Mouse (Mus musculus) lung, adult 10 weeks (tissue): ENCODE results near the gene Tbr1. TPM values are rescaled to one million over a fixed set of nuclear protein-coding genes. Genes with fewer than 3 reads are reported as not detected.

Experiments
- polyA plus RNA-seq: library from polyadenylated mRNA; stranded (reverse); fragments of 350-450 nt; fragmentation: Illumina TruSeq; extraction: RNeasy Lipid Tissue Mini Kit (QIAGEN cat#74804); gene quantifications from one replicate; pipeline ENCODE4 v1.2.3, GENCODE M21; 2014; ENCODE audit warnings: low read depth, low replicate concordance; ENCODE audit not compliant: insufficient read depth

Gene Tbr1
- polyA plus RNA-seq, result not detected

DNA sequence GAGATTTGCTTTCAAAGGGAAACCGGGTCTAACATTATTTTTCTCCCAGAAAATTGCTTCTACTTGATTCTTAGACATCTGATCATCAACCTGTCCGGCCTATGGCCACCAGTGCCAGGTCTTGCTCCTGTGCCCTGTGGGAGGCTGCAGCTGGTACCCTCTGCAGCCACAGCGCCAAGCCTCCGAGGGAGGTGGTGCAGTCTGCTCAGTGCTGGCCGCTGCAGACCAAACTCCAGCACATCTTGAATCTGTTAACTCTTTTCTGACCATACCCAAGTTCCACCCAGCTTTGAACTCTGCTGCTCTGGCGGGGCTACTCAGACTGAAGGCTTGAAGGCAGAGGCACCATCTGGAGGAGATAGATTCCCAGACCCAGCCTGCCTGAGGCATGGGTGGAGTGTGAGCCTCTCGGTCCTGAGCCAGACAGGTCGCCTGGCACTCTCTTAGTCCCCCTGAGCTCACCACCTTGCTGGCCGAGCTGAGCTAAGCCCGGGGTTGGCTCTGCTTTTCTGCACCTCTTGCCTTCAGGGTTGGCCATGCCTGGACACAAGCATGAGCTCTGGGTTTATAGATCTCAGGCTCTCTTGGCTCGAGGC lies at the start of gene Tbr1:
Gene Tbr1, plus strand, starts transcription at position 275 of the 596 bp plus-strand sequence.

Other genes with a start within 250 kb of the Tbr1 start
- 13.6 TPM for gene Tank, start 224.3 kb upstream of the Tbr1 start, polyA plus RNA-seq
- gene Psmd14, start 91.2 kb upstream of the Tbr1 start, polyA plus RNA-seq, result 62.3 TPM
- gene Slc4a10, start 243.5 kb downstream of the Tbr1 start, polyA plus RNA-seq, result not detected